Mouse (Mus musculus): Measurements from ENCODE around the gene Cldn3.
A peak's percentile ranks its signal among the peaks of the same experiment; 100 is the strongest.

Cldn3 gene

GRCm38 (mm10) chr5:134965852-134966821 is 19.9 kb upstream of the Cldn3 start:
- DNase-seq (ENCODE audit: low read depth, low spot score), result peak; percentile 49

GRCm38 (mm10) chr5:134967164-134967944 is 18.7 kb upstream of the Cldn3 start:
- DNase-seq (ENCODE audit: low read depth, low spot score), result no peak

GRCm38 (mm10) chr5:134970671-134971070 is 15.3 kb upstream of the Cldn3 start:
- DNase-seq (ENCODE audit: low read depth, low spot score), result no peak

GRCm38 (mm10) chr5:134973081-134973480 is 12.9 kb upstream of the Cldn3 start:
- DNase-seq (ENCODE audit: low read depth, low spot score), result no peak

GRCm38 (mm10) chr5:134973526-134973925 is 12.5 kb upstream of the Cldn3 start:
- DNase-seq (ENCODE audit: low read depth, low spot score), result no peak

GRCm38 (mm10) chr5:134974294-134974693 is 11.7 kb upstream of the Cldn3 start:
- no peak for DNase-seq (ENCODE audit: low read depth, low spot score)

GRCm38 (mm10) chr5:134974921-134975320 is 11.1 kb upstream of the Cldn3 start:
- DNase-seq (ENCODE audit: low read depth, low spot score), result no peak

- DNase-seq (ENCODE audit: low read depth, low spot score), result no peak
Measured at GRCm38 (mm10) chr5:134976164-134976563, 9.8 kb upstream of the Cldn3 start.

- no peak for DNase-seq (ENCODE audit: low read depth, low spot score)
Measured at GRCm38 (mm10) chr5:134976577-134977250, 9.3 kb upstream of the Cldn3 start.

GRCm38 (mm10) chr5:134977837-134978236 is 8.2 kb upstream of the Cldn3 start:
- DNase-seq (ENCODE audit: low read depth, low spot score), result no peak

- DNase-seq (ENCODE audit: low read depth, low spot score), result no peak
Measured at GRCm38 (mm10) chr5:134981149-134981548, 4.9 kb upstream of the Cldn3 start.

GRCm38 (mm10) chr5:134983111-134983510 is 2.9 kb upstream of the Cldn3 start:
- no peak for DNase-seq (ENCODE audit: low read depth, low spot score)

GRCm38 (mm10) chr5:134983771-134984170 is 2.2 kb upstream of the Cldn3 start:
- no peak for DNase-seq (ENCODE audit: low read depth, low spot score)

- no peak for DNase-seq (ENCODE audit: low read depth, low spot score)
Measured at GRCm38 (mm10) chr5:134986298-134987268, 569 bp downstream of the Cldn3 start.

- DNase-seq (ENCODE audit: low read depth, low spot score), result no peak
Measured at GRCm38 (mm10) chr5:134989166-134989565, 3.2 kb downstream of the Cldn3 start.

GRCm38 (mm10) chr5:134989741-134990140 is 3.7 kb downstream of the Cldn3 start:
- no peak for DNase-seq (ENCODE audit: low read depth, low spot score)

GRCm38 (mm10) chr5:134992566-134992965 is 6.6 kb downstream of the Cldn3 start:
- DNase-seq (ENCODE audit: low read depth, low spot score), result no peak

- DNase-seq (ENCODE audit: low read depth, low spot score), result no peak
Measured at GRCm38 (mm10) chr5:134998359-134998758, 12.3 kb downstream of the Cldn3 start.

GRCm38 (mm10) chr5:134999797-135000196 is 13.8 kb downstream of the Cldn3 start:
- no peak for DNase-seq (ENCODE audit: low read depth, low spot score)

- no peak for DNase-seq (ENCODE audit: low read depth, low spot score)
Measured at GRCm38 (mm10) chr5:135000751-135001150, 14.7 kb downstream of the Cldn3 start.

GRCm38 (mm10) chr5:135001309-135001708 is 15.3 kb downstream of the Cldn3 start:
- DNase-seq (ENCODE audit: low read depth, low spot score), result peak; percentile 79

Data from mesoderm, embryonic 11.5 days (tissue).